Mouse (Mus musculus): ENCODE measurements around the gene Sh3pxd2a.

DNA sequence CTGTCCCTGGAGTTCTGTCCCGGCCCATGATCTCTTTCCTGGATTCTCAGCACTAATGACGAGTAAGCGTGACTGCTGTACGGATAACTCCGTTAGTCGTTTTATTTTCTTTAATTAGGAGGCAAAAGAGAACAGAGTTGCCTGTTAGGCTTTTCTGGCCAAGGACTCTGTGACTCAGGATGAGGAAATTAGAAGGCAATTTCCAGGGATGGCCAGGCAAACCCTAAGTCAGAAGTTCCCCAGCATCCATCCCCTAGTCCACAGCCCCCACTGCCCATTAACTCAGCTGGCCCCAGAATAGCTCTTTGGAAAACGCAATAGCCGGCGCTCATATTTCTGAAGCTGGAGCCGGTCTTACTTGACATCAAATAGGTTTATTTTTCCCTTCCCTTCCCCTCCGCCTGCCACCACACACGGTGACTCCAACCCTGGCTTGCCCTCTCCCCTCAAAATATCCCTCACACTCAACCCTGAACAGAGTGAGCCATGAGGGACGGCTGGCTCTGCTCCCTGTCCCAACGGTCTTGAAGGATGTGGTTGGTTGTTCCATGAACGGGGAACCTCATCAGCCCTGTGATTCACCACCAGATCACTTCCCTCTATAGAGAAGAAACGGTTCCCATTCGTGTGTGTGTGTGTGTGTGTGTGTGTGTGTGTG lies 5.6 kb downstream of the Sh3pxd2a start:
- no peak for TF ChIP-seq PAX5 (IDR thresholded peaks at IDR 0.05; ENCODE audit: low read length)
- TF ChIP-seq POLR2A (IDR thresholded peaks at IDR 0.05; ENCODE audit: low read depth, low read length): no peak

All from CH12.LX (cell line).